8 mouse cellular contexts compared by ENCODE assay signal in genomic region chr3:89378394-89379067, GRCm38 (mm10). TPM values are rescaled to one million over a fixed set of nuclear protein-coding genes. Genes with fewer than 3 reads are reported as not detected.
DNase-seq lines count a peak whose midpoint lies in the region; ATAC-seq and TF ChIP-seq lines count a peak whose summit lies in the region.

No protein-coding gene starts in this region.

- DNase-seq in WW6 (ENCODE audit: low read depth, low spot score), result peak; percentile 88
- DNase-seq in cerebellum, adult 9-11 months, result peak; percentile 66
- DNase-seq in forelimb bud, embryonic 11.5 days (ENCODE audit: low read depth, low spot score), result peak; percentile 89
- peak; percentile 75 to 76 for DNase-seq in left cerebral cortex, adult 2 months (ENCODE audit: extremely low spot score in 1 of 2, low spot score in 2 of 2)
- DNase-seq in right cerebral cortex, postnatal 10 days (ENCODE audit: low spot score in 2 of 2), result peak; percentile 72 to 76
- peak; percentile 82 to 83 for DNase-seq in urinary bladder, postnatal 4 days (ENCODE audit: low spot score in 2 of 2)

- H3K27ac ChIP-seq in left cerebral cortex, adult 2 months, result peak overlapping the region; percentile 93

- TF ChIP-seq CTCF in left cerebral cortex, adult 2 months (IDR thresholded peaks at IDR 0.05), result peak; percentile 99

- peak; percentile 72 to 78 for ATAC-seq in hematopoietic stem cell, adult 5-6 weeks (replicated peaks in 1 of 2; ENCODE audit: insufficient read depth in 1 of 2, low FRiP score in 2 of 2, low TSS enrichment in 1 of 2, low read depth in 1 of 2, poor library complexity in 2 of 2, severe bottlenecking in 2 of 2)
- ATAC-seq in megakaryocyte progenitor cell, adult 5-6 weeks (replicated peaks; ENCODE audit: poor library complexity), result peak; percentile 89

- intact Hi-C loops in left cerebral cortex, adult 2 months (cut with DNase I), result no loop called here

- H3K4me3 ChIP-seq in left cerebral cortex, adult 2 months, result peak overlapping the region; percentile 72

RNA-seq across cellular contexts. Expression of gene Dcst1, which starts 13.5 kb away (rescaled TPM):
- total RNA-seq in hematopoietic stem cell, adult 5-6 weeks (2017), result not detected in 2 replicates
- under 1 TPM in 1 of 2 experiments, not detected in 1; 0.28 TPM for total RNA-seq in left cerebral cortex, adult 2 months (2021)
- total RNA-seq in megakaryocyte progenitor cell, adult 5-6 weeks (2015), result not detected in 2 replicates
- not detected in 2 replicates for total RNA-seq in megakaryocyte progenitor cell, adult 5-6 weeks (2017)

RNA-seq across cellular contexts. Expression of gene Zbtb7b, which starts 16.0 kb away (rescaled TPM):
- 8.6 and 9.9 TPM in 2 replicates for total RNA-seq in hematopoietic stem cell, adult 5-6 weeks (2017)
- 10 to 100 TPM; 12.4 to 13.2 TPM for total RNA-seq in left cerebral cortex, adult 2 months (2021)
- total RNA-seq in megakaryocyte progenitor cell, adult 5-6 weeks (2015), result 3.8 and 5.7 TPM in 2 replicates
- 9.1 and 17.4 TPM in 2 replicates for total RNA-seq in megakaryocyte progenitor cell, adult 5-6 weeks (2017)

RNA-seq across cellular contexts. Expression of gene Dcst2, which starts 16.8 kb away (rescaled TPM):
- total RNA-seq in hematopoietic stem cell, adult 5-6 weeks (2017), result not detected in 2 replicates
- under 1 TPM; 0.29 to 0.40 TPM for total RNA-seq in left cerebral cortex, adult 2 months (2021)
- total RNA-seq in megakaryocyte progenitor cell, adult 5-6 weeks (2015), result not detected in 2 replicates
- total RNA-seq in megakaryocyte progenitor cell, adult 5-6 weeks (2017), result not detected in 2 replicates

RNA-seq across cellular contexts. Expression of gene Lenep, which starts 24.1 kb away (rescaled TPM):
- 0.15 and 1.9 TPM in 2 replicates for total RNA-seq in hematopoietic stem cell, adult 5-6 weeks (2017)
- 1 to 10 TPM; 1.1 to 3.5 TPM for total RNA-seq in left cerebral cortex, adult 2 months (2021)
- 1.5 and 2.7 TPM in 2 replicates for total RNA-seq in megakaryocyte progenitor cell, adult 5-6 weeks (2015)
- 0.21 and 2.6 TPM in 2 replicates for total RNA-seq in megakaryocyte progenitor cell, adult 5-6 weeks (2017)

RNA-seq across cellular contexts. Expression of gene Adam15, which starts 28.7 kb away (rescaled TPM):
- 28.9 and 30.9 TPM in 2 replicates for total RNA-seq in hematopoietic stem cell, adult 5-6 weeks (2017)
- total RNA-seq in left cerebral cortex, adult 2 months (2021), result 100 to 1,000 TPM; 106 to 115 TPM
- 35.8 and 53.0 TPM in 2 replicates for total RNA-seq in megakaryocyte progenitor cell, adult 5-6 weeks (2015)
- total RNA-seq in megakaryocyte progenitor cell, adult 5-6 weeks (2017), result 38.7 and 49.8 TPM in 2 replicates

Comparison
In these comparisons a context has a peak if more than half of its experiments do, and no peak if none do; other contexts are left out.
1. Peak in every context shown above with its lines: DNase-seq, ATAC-seq, H3K4me3 ChIP-seq and H3K27ac ChIP-seq.